Mouse (Mus musculus): Measurements from ENCODE around the gene Dgat2. TPM values are rescaled to one million over a fixed set of nuclear protein-coding genes. Genes with fewer than 3 reads are reported as not detected.

The Dgat2 gene
- polyA plus RNA-seq, 1 experiment from 2014 or later: 17.0 TPM

- no peaks in the 10 kb centered on the region for H3K4me1 ChIP-seq (ENCODE audit: insufficient read depth)
- H3K27me3 ChIP-seq (ENCODE audit: insufficient read depth, low read length): no peaks in the 10 kb centered on the region
- no peaks in the 10 kb centered on the region for H3K36me3 ChIP-seq (ENCODE audit: insufficient read depth)
- H3K4me2 ChIP-seq: no peak overlapping the region
- DNase-seq (no peak), ATAC-seq (ENCODE audit: insufficient read depth) (no peak)
- no peak for TF ChIP-seq CTCF (IDR thresholded peaks at IDR 0.05; ENCODE audit: low read depth)
- no peak overlapping the region for H3K4me3 ChIP-seq (ENCODE audit: low read depth, low read length)
- no peak overlapping the region for H3K27ac ChIP-seq (ENCODE audit: low read depth)
- H3K9me3 ChIP-seq (ENCODE audit: low read depth, low read length): no peaks in the 10 kb centered on the region
- no peak overlapping the region for H3K9ac ChIP-seq
- WGBS: 35% methylated on average over 1 of the region's 1 CpGs
These were observed 42.2 kb upstream of the Dgat2 start for GRCm38 (mm10) chr7:99224648-99225190.

GRCm38 (mm10) chr7:99224225-99224624 lies 41.7 kb upstream of the Dgat2 start:
- Histone ChIP-seq H3K4me2 (no peak overlapping the region), H3K27me3 (ENCODE audit: insufficient read depth, low read length) (no peaks in the 10 kb centered on the region)
- ATAC-seq (ENCODE audit: insufficient read depth): no peak

GRCm38 (mm10) chr7:99217338-99218074 lies 35.0 kb upstream of the Dgat2 start:
- Histone ChIP-seq H3K27me3 (ENCODE audit: insufficient read depth, low read length) (no peaks in the 10 kb centered on the region), H3K4me3 (ENCODE audit: low read depth, low read length) (no peak overlapping the region), H3K4me1 (ENCODE audit: insufficient read depth) (no peaks in the 10 kb centered on the region), H3K9ac (no peak overlapping the region), H3K36me3 (ENCODE audit: insufficient read depth) (no peaks in the 10 kb centered on the region), H3K9me3 (ENCODE audit: low read depth, low read length) (no peaks in the 10 kb centered on the region), H3K27ac (ENCODE audit: low read depth) (peak overlapping the region; percentile 44; the same call in 1 of the 2 replicates), H3K4me2 (no peak overlapping the region)
- TF ChIP-seq CTCF (IDR thresholded peaks at IDR 0.05; ENCODE audit: low read depth): no peak
- ATAC-seq (ENCODE audit: insufficient read depth) (peak; percentile 95), DNase-seq (peak; percentile 96)
- WGBS: 54% methylated on average over 3 of the region's 3 CpGs

More at GRCm38 (mm10) chr7:99224225-99224624, 41.7 kb upstream of the Dgat2 start:
- Histone ChIP-seq H3K27ac (ENCODE audit: low read depth) (no peak overlapping the region), H3K4me3 (ENCODE audit: low read depth, low read length) (no peak overlapping the region), H3K4me1 (ENCODE audit: insufficient read depth) (no peaks in the 10 kb centered on the region), H3K9ac (no peak overlapping the region), H3K9me3 (ENCODE audit: low read depth, low read length) (no peaks in the 10 kb centered on the region), H3K36me3 (ENCODE audit: insufficient read depth) (no peaks in the 10 kb centered on the region)
- DNase-seq: no peak
- TF ChIP-seq CTCF (IDR thresholded peaks at IDR 0.05; ENCODE audit: low read depth): peak; percentile 36
- 68% methylated on average over 7 of the region's 7 CpGs for WGBS

- 41% methylated on average over 8 of the region's 8 CpGs for WGBS
- no peak overlapping the region for H3K4me3 ChIP-seq (ENCODE audit: low read depth, low read length)
- H3K27ac ChIP-seq (ENCODE audit: low read depth): no peak overlapping the region
- ATAC-seq (ENCODE audit: insufficient read depth) (peak; percentile 50), DNase-seq (peak; percentile 64)
- TF ChIP-seq CTCF (IDR thresholded peaks at IDR 0.05; ENCODE audit: low read depth): no peak
- no peaks in the 10 kb centered on the region for H3K27me3 ChIP-seq (ENCODE audit: insufficient read depth, low read length)
- H3K9me3 ChIP-seq (ENCODE audit: low read depth, low read length): no peaks in the 10 kb centered on the region
- no peak overlapping the region for H3K9ac ChIP-seq
- H3K4me1 ChIP-seq (ENCODE audit: insufficient read depth): no peaks in the 10 kb centered on the region
- no peaks in the 10 kb centered on the region for H3K36me3 ChIP-seq (ENCODE audit: insufficient read depth)
- no peak overlapping the region for H3K4me2 ChIP-seq
These were observed 32.9 kb upstream of the Dgat2 start for GRCm38 (mm10) chr7:99215347-99215855.

- Histone ChIP-seq H3K9me3 (ENCODE audit: low read depth, low read length) (no peaks in the 10 kb centered on the region), H3K27me3 (ENCODE audit: insufficient read depth, low read length) (no peaks in the 10 kb centered on the region), H3K9ac (no peak overlapping the region), H3K36me3 (ENCODE audit: insufficient read depth) (no peaks in the 10 kb centered on the region), H3K27ac (ENCODE audit: low read depth) (no peak overlapping the region), H3K4me3 (ENCODE audit: low read depth, low read length) (no peak overlapping the region), H3K4me1 (ENCODE audit: insufficient read depth) (no peaks in the 10 kb centered on the region), H3K4me2 (no peak overlapping the region)
- ATAC-seq (ENCODE audit: insufficient read depth) (no peak), DNase-seq (no peak)
- WGBS: 83% methylated on average over 10 of the region's 10 CpGs
- no peak for TF ChIP-seq CTCF (IDR thresholded peaks at IDR 0.05; ENCODE audit: low read depth)
These were observed 32.2 kb upstream of the Dgat2 start for GRCm38 (mm10) chr7:99214621-99215185.

- H3K9me3 ChIP-seq (ENCODE audit: low read depth, low read length): no peaks in the 10 kb centered on the region
- H3K36me3 ChIP-seq (ENCODE audit: insufficient read depth): no peaks in the 10 kb centered on the region
- H3K27me3 ChIP-seq (ENCODE audit: insufficient read depth, low read length): no peaks in the 10 kb centered on the region
- no peak overlapping the region for H3K9ac ChIP-seq
- H3K4me2 ChIP-seq: no peak overlapping the region
- 86% methylated on average over 2 of the region's 2 CpGs for WGBS
- TF ChIP-seq CTCF (IDR thresholded peaks at IDR 0.05; ENCODE audit: low read depth): no peak
- no peak overlapping the region for H3K4me3 ChIP-seq (ENCODE audit: low read depth, low read length)
- no peaks in the 10 kb centered on the region for H3K4me1 ChIP-seq (ENCODE audit: insufficient read depth)
- no peak overlapping the region for H3K27ac ChIP-seq (ENCODE audit: low read depth)
- no peak for DNase-seq
- no peak for ATAC-seq (ENCODE audit: insufficient read depth)
These were observed 31.2 kb upstream of the Dgat2 start for GRCm38 (mm10) chr7:99213686-99214085.

GRCm38 (mm10) chr7:99213056-99213455 lies 30.5 kb upstream of the Dgat2 start:
- H3K9ac ChIP-seq: no peak overlapping the region
- H3K36me3 ChIP-seq (ENCODE audit: insufficient read depth): no peaks in the 10 kb centered on the region
- DNase-seq (no peak), ATAC-seq (ENCODE audit: insufficient read depth) (no peak)
- TF ChIP-seq CTCF (IDR thresholded peaks at IDR 0.05; ENCODE audit: low read depth): no peak
- H3K4me2 ChIP-seq: no peak overlapping the region
- H3K27ac ChIP-seq (ENCODE audit: low read depth): no peak overlapping the region
- no peaks in the 10 kb centered on the region for H3K4me1 ChIP-seq (ENCODE audit: insufficient read depth)
- H3K4me3 ChIP-seq (ENCODE audit: low read depth, low read length): no peak overlapping the region
- WGBS: 80% methylated on average over 1 of the region's 1 CpGs
- no peaks in the 10 kb centered on the region for H3K9me3 ChIP-seq (ENCODE audit: low read depth, low read length)
- no peaks in the 10 kb centered on the region for H3K27me3 ChIP-seq (ENCODE audit: insufficient read depth, low read length)

Measured in lung, embryonic 14.5 days (tissue).